Mouse (Mus musculus) midbrain, embryonic 12.5 days (tissue): ENCODE results near the gene Crybg2. TPM values are rescaled to one million over a fixed set of nuclear protein-coding genes. Genes with fewer than 3 reads are reported as not detected.
A peak's percentile ranks its signal among the peaks of the same experiment; 100 is the strongest.

Experiments
- ATAC-seq: fragments of 200-750 bp; cut with Nextera tagmentation; 2 replicates; pipeline ENCODE4 v1.8.0; 2017; ENCODE audit warnings: low read depth, moderate TSS enrichment, moderate library complexity; ENCODE audit not compliant: low FRiP score
- H3K27ac ChIP-seq: fragments of 300-500 bp; sonication (generic); replicated peaks from 2 replicates; pipeline ENCODE4 v1.5.1; 2016; ENCODE audit warnings: mild to moderate bottlenecking
- H3K27me3 ChIP-seq: fragments of 300-500 bp; sonication (generic); 2 replicates; pipeline ENCODE4 v1.6.1; 2016; ENCODE audit warnings: mild to moderate bottlenecking
- H3K36me3 ChIP-seq: fragments of 300-500 bp; sonication (generic); 2 replicates; pipeline ENCODE4 v1.6.1; 2016
- H3K4me1 ChIP-seq: fragments of 300-500 bp; sonication (generic); 2 replicates; pipeline ENCODE4 v1.6.1; 2016
- H3K4me2 ChIP-seq: fragments of 300-500 bp; sonication (generic); replicated peaks from 2 replicates; pipeline ENCODE4 v1.6.1; 2016; ENCODE audit warnings: mild to moderate bottlenecking, moderate library complexity
- H3K4me3 ChIP-seq: fragments of 300-500 bp; sonication (generic); 2 replicates; pipeline ENCODE4 v1.5.1; 2016; ENCODE audit warnings: mild to moderate bottlenecking
- H3K9ac ChIP-seq: fragments of 300-500 bp; sonication (generic); replicated peaks from 2 replicates; pipeline ENCODE4 v1.6.1; 2016; ENCODE audit warnings: mild to moderate bottlenecking, moderate library complexity
- H3K9me3 ChIP-seq: fragments of 300-500 bp; sonication (generic); 2 replicates; pipeline ENCODE4 v1.6.1; 2016; ENCODE audit warnings: mild to moderate bottlenecking
- WGBS: fragments of 180-500 bp; shearing (Covaris S2); methylation state at CpG from one replicate; pipeline ENCODE4 v1.1.7; 2016; 5-methylcytosine and 5-hydroxymethylcytosine counted together
- polyA plus RNA-seq: library from polyadenylated mRNA; unstranded; fragments of >200 nt; fragmentation: Nextera tagmentation; extraction: Ambion mirVana; gene quantifications from 2 replicates; pipeline ENCODE4 v1.2.1, GENCODE M21; 2016

Gene Crybg2
- polyA plus RNA-seq, 1 experiment from 2014 or later: 1.7 TPM

GRCm38 (mm10) chr4:134061944-134062446 is 1.4 kb downstream of the Crybg2 start:
- Histone ChIP-seq H3K36me3 (no peaks in the 10 kb centered on the region), H3K27ac (no peak overlapping the region), H3K9ac (no peak overlapping the region), H3K4me1 (peaks cover 3% of the 10 kb centered on the region; the same call in 1 of the 2 replicates), H3K4me2 (no peak overlapping the region), H3K9me3 (no peaks in the 10 kb centered on the region), H3K27me3 (peaks cover 36% of the 10 kb centered on the region), H3K4me3 (no peak overlapping the region)
- WGBS: 53% methylated on average over 8 of the region's 8 CpGs
- no peak for ATAC-seq

GRCm38 (mm10) chr4:134062561-134062960 is 1.9 kb downstream of the Crybg2 start:
- H3K4me3 ChIP-seq: no peak overlapping the region
- no peak overlapping the region for H3K27ac ChIP-seq
- peaks cover 39% of the 10 kb centered on the region for H3K27me3 ChIP-seq
- ATAC-seq: no peak
- H3K4me1 ChIP-seq: peaks cover 3% of the 10 kb centered on the region; the same call in 1 of the 2 replicates
- H3K4me2 ChIP-seq: no peak overlapping the region
- WGBS: 66% methylated on average over 8 of the region's 8 CpGs
- no peak overlapping the region for H3K9ac ChIP-seq
- no peaks in the 10 kb centered on the region for H3K36me3 ChIP-seq
- no peaks in the 10 kb centered on the region for H3K9me3 ChIP-seq

- Histone ChIP-seq H3K4me2 (no peak overlapping the region), H3K27me3 (peaks cover 32% of the 10 kb centered on the region), H3K36me3 (no peaks in the 10 kb centered on the region), H3K4me1 (no peaks in the 10 kb centered on the region), H3K27ac (no peak overlapping the region), H3K9me3 (no peaks in the 10 kb centered on the region), H3K4me3 (no peak overlapping the region), H3K9ac (no peak overlapping the region)
- 17% methylated on average over 22 of the region's 23 CpGs for WGBS
- no peak for ATAC-seq
These were observed 4.9 kb downstream of the Crybg2 start for GRCm38 (mm10) chr4:134065431-134066004.

GRCm38 (mm10) chr4:134067383-134067782 is 6.8 kb downstream of the Crybg2 start:
- no peaks in the 10 kb centered on the region for H3K36me3 ChIP-seq
- H3K4me2 ChIP-seq: no peak overlapping the region
- no peaks in the 10 kb centered on the region for H3K4me1 ChIP-seq
- peaks cover 25% of the 10 kb centered on the region for H3K27me3 ChIP-seq
- ATAC-seq: no peak
- H3K9ac ChIP-seq: no peak overlapping the region
- H3K4me3 ChIP-seq: no peak overlapping the region
- H3K27ac ChIP-seq: no peak overlapping the region
- WGBS: 91% methylated on average over 8 of the region's 8 CpGs
- no peaks in the 10 kb centered on the region for H3K9me3 ChIP-seq

- H3K27me3 ChIP-seq: peaks cover 25% of the 10 kb centered on the region
- H3K4me3 ChIP-seq: no peak overlapping the region
- no peak for ATAC-seq
- no peaks in the 10 kb centered on the region for H3K9me3 ChIP-seq
- no peak overlapping the region for H3K4me2 ChIP-seq
- H3K27ac ChIP-seq: no peak overlapping the region
- no peak overlapping the region for H3K9ac ChIP-seq
- H3K4me1 ChIP-seq: no peaks in the 10 kb centered on the region
- WGBS: 87% methylated on average over 7 of the region's 7 CpGs
- H3K36me3 ChIP-seq: no peaks in the 10 kb centered on the region
These were observed 7.4 kb downstream of the Crybg2 start for GRCm38 (mm10) chr4:134067833-134068544.

GRCm38 (mm10) chr4:134068793-134069580 is 8.4 kb downstream of the Crybg2 start:
- 92% methylated on average over 4 of the region's 4 CpGs for WGBS
- H3K27me3 ChIP-seq: peaks cover 25% of the 10 kb centered on the region
- no peak overlapping the region for H3K27ac ChIP-seq
- no peak overlapping the region for H3K4me2 ChIP-seq
- H3K9me3 ChIP-seq: no peaks in the 10 kb centered on the region
- H3K36me3 ChIP-seq: no peaks in the 10 kb centered on the region
- ATAC-seq: no peak
- H3K4me3 ChIP-seq: no peak overlapping the region
- no peaks in the 10 kb centered on the region for H3K4me1 ChIP-seq
- H3K9ac ChIP-seq: no peak overlapping the region

- Histone ChIP-seq H3K4me3 (no peak overlapping the region), H3K27ac (no peak overlapping the region), H3K9ac (no peak overlapping the region), H3K9me3 (no peaks in the 10 kb centered on the region), H3K4me2 (no peak overlapping the region), H3K36me3 (no peaks in the 10 kb centered on the region), H3K27me3 (peaks cover 34% of the 10 kb centered on the region), H3K4me1 (peaks cover 14% of the 10 kb centered on the region)
- ATAC-seq: no peak
- WGBS: 14% methylated on average over 3 of the region's 3 CpGs
These were observed 18.1 kb downstream of the Crybg2 start for GRCm38 (mm10) chr4:134078694-134079093.

- Histone ChIP-seq H3K9ac (no peak overlapping the region), H3K9me3 (no peaks in the 10 kb centered on the region), H3K4me3 (no peak overlapping the region), H3K27me3 (peaks cover 34% of the 10 kb centered on the region), H3K4me2 (no peak overlapping the region), H3K4me1 (peaks cover 14% of the 10 kb centered on the region), H3K36me3 (no peaks in the 10 kb centered on the region), H3K27ac (no peak overlapping the region)
- 84% methylated on average over 4 of the region's 4 CpGs for whole genome bisulfite sequencing
- ATAC-seq: no peak
These were observed 20.1 kb downstream of the Crybg2 start for GRCm38 (mm10) chr4:134080674-134081073.

GRCm38 (mm10) chr4:134081730-134082386 is 21.2 kb downstream of the Crybg2 start:
- H3K9me3 ChIP-seq: no peaks in the 10 kb centered on the region
- WGBS: under 1% methylated on average over 39 of the region's 41 CpGs
- peaks cover 34% of the 10 kb centered on the region for H3K27me3 ChIP-seq
- peaks cover 14% of the 10 kb centered on the region for H3K4me1 ChIP-seq
- H3K4me2 ChIP-seq: peak overlapping the region; percentile 78
- peak overlapping the region; percentile 7; the same call in 1 of the 2 replicates for H3K9ac ChIP-seq
- H3K4me3 ChIP-seq: peak overlapping the region; percentile 40
- H3K27ac ChIP-seq: no peak overlapping the region
- no peaks in the 10 kb centered on the region for H3K36me3 ChIP-seq
- peak; percentile 52 for ATAC-seq

GRCm38 (mm10) chr4:134082460-134082859 is 21.8 kb downstream of the Crybg2 start:
- H3K9me3 ChIP-seq: no peaks in the 10 kb centered on the region
- peak overlapping the region; percentile 78 for H3K4me2 ChIP-seq
- H3K36me3 ChIP-seq: no peaks in the 10 kb centered on the region
- peaks cover 34% of the 10 kb centered on the region for H3K27me3 ChIP-seq
- WGBS: 11% methylated on average over 7 of the region's 7 CpGs
- H3K4me1 ChIP-seq: peaks cover 14% of the 10 kb centered on the region
- H3K9ac ChIP-seq: no peak overlapping the region
- no peak for ATAC-seq
- peak overlapping the region; percentile 40; the same call in 1 of the 2 replicates for H3K4me3 ChIP-seq
- H3K27ac ChIP-seq: no peak overlapping the region

GRCm38 (mm10) chr4:134084999-134085398 is 24.4 kb downstream of the Crybg2 start:
- Histone ChIP-seq H3K27ac (no peak overlapping the region), H3K4me1 (peaks cover 14% of the 10 kb centered on the region), H3K9me3 (no peaks in the 10 kb centered on the region), H3K4me2 (no peak overlapping the region), H3K4me3 (no peak overlapping the region), H3K36me3 (no peaks in the 10 kb centered on the region), H3K9ac (no peak overlapping the region), H3K27me3 (peaks cover 31% of the 10 kb centered on the region)
- no peak for ATAC-seq
- WGBS: 90% methylated on average over 4 of the region's 4 CpGs
